Mouse (Mus musculus): Measurements from ENCODE around the gene Nanos3. TPM values are rescaled to one million over a fixed set of nuclear protein-coding genes. Genes with fewer than 3 reads are reported as not detected.

The Nanos3 gene
- total RNA-seq, 2 experiments from 2014 or later, result 3.7 to 3.9 TPM

DNA sequence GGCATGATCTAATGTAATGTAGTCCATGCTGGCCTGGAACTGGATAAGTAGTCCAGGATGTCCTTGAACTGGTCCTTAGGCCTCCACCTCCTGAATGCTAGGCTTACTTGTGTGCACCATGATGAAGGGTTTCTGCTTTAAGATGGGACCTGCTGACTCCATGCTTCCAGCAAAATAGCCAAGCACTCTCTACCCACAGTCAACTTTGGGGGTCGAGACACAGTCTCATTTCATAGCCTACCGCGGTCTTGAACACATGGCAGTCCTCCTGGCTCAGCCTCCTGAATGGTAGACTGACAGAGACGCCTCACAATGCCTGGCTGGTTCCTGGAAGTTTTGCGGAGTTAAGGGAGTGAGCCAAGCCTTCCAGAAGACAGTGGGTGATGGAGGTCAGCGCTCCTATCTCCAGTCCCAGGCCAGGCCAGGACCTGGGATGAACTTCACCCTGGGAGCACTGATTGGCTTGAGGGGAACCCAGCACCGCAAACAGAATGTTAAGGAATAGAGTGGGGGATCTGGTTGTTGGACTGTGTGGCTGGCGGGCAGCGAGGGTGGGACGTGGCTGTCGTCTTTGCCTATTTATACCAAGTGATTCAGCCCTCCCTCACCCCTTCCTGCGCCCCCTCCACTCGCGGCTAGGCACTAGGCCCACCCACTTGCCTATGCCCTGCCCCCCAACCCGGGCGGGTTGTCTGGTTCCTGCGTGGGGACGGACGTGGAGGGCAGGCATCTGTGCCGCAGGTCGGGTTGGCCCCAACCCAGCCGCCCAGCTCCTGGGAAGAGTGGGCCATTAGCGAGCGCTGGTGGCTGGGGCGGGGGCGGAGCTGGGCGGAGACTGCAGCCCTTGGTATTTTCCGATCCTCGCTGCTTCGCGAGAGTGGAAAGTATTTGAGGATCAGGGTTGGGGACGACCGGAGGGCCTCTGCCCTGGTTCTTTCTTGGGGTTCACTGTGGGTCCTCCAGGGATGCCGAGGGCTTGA lies 18.2 kb upstream of the Nanos3 start:
- intact Hi-C loops (cut with DNase I), result no loop called here
- peak; percentile 79 to 85 for DNase-seq (ENCODE audit: low spot score in 2 of 2)

DNA sequence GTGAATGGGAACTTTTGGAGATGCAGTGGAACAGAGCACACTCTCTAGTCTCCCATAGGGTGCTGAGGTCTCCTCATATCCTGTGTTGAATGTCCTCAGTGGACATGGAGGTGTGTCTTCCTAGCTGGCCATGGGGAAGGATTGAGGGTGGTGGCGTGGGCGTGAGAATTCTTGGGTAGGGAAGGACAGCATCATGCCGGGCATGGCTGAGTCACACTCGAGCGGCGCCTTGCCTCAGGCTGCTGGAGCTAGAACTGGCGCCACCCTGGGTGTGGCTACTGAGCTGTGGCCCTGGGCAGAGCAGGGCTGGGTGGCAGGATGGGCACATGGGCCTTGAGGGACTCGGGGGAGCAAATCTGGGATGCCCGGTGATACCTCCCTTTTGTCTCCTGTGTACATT lies 17.4 kb upstream of the Nanos3 start:
- intact Hi-C loops (cut with DNase I), result no loop called here
- peak in 1 of 2 experiments; percentile 59 for DNase-seq (ENCODE audit: low spot score in 2 of 2)

DNA sequence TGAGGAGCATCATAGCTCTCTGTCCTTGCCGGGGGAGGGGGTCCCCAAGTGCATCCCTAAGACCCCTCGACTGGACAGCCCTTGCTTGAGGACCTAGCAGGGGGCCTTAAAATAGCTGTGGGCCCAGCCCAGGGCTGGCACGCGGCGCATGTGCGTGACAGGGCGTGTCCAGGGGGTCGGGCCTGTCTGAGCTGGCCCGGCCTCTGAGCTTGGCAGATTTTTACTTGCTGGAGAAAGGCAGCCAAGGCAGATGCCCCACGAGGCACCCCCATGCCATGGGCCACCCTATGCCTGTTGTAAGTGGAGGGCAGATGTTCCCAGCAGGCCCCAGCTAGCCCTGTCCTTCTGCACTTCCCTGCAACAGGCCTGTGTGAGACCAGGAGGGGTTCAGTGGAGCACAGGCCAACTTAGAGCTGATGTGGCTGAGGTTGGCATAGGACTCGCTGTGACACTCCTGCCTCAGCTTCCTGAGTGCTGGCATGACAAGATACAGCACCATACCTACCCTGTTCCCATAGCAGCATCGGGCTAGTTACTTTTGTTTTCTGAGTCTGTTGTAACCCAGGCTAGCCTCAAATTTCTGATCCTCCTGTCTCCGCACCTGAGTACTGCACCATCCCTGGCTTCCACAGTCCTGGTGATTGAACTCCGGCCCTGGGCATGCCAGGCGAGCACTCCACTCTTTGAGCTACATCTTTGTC lies 16.7 kb upstream of the Nanos3 start:
- DNase-seq (ENCODE audit: low spot score in 2 of 2), result peak; percentile 61 to 67
- intact Hi-C loops (cut with DNase I), result no loop called here

DNA sequence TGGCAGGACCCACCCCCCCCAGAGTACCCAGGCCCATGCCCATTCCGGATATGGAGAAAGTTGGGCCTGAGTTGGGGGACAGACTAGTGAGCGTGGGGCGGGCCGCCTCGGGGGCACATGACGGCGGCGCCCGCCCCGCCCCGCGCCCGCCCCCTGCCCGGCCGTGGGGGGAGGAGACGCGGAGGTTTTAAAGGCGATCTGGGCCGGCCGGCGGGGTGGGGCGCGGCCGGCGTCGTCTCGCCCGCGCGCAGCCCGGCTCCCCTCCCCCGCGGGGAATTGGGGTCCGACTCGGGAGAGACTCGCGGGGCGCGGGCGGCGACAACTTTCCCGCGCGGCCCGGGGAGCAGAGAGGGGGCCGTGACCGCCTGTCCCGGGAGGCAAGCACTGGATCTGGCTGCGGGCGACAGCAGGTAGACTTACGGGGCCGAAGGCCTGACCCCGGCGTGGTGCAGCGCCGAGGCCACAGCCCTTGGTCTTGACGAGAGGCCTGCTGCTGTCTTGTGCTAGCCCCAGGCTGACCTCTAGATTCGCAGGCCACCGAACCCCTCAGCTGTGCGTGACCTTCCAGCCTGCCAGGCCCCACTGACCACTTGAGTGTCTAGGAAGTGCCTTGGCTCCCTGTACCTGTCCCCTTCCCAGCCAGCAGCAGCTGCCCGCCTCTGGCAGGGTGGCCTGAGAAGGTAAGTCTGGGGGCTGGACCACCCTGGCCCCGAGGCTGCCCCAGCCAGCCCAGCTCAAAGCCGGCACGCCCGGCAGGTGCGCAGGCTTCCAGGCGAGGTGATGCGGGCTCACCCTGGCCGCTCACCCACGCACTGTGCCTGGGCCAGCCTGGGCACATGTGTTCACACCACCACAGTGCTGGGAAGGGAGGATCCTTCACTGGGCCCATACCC lies 15.9 kb upstream of the Nanos3 start:
- peak in 1 of 2 experiments; percentile 60 for DNase-seq (ENCODE audit: low spot score in 2 of 2)
- intact Hi-C loops (cut with DNase I), result no loop called here

DNA sequence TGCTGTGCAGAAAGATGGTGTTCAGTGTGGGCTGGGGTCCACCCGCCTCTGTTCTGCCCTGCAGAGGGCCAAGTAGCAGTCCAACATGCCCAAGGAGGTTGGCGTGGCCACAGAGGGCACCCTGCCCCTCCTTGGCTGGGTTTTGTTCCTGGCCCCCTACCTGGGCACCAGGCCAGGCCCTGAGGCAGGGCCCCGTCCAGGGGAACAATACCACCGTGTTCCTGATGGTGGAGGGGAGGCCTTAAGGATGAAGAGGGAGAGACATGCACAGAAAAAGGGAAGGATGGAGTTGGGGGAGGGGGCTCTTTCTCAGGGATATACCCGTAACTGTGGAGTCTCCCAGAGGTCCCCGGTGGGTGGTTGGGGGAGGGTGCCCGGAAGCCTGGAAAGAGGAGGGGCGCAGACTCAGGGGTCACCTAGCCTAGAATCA lies 15.1 kb upstream of the Nanos3 start:
- DNase-seq (ENCODE audit: low spot score in 2 of 2), result peak in 1 of 2 experiments; percentile 17
- intact Hi-C loops (cut with DNase I), result no loop called here

DNA sequence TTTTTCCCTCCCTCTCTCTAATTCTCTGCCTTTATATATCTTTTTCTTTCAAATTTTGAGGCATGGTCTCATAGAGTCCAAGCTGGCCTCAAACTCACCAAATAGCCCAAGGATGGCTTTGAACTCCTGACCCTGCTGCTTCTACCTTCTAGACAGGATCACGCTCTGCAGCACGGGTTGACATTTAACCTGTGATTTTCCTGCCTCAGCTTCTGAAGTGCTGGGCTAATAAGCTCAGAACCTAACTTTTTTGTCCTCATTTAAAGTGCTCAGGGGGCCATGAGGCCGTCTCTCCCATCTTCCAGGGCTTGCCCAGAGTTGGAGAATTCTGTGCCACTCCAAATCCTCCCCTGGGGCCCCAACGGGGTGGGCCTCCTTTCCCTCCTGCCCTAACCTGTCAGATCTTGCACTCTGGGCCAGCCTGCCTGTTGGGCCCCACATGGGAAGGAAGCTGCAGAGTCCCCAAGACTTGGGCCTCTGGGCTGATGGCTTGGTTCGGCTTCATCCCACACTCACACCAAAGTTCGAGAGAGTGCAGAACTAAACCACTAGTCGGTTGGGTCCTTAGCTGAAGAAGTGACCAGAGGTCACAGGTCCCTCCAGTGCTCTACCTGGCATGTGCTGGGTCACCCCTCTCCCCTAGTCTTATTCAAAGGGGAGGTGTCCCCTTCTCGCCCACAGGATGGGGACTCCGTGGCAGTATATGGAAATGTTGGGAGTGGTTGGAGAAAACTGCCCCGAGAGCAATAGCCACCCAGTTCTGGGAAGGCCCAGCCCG lies 14.5 kb upstream of the Nanos3 start:
- no peak for DNase-seq (ENCODE audit: low spot score in 2 of 2)
- intact Hi-C loops (cut with DNase I), result no loop called here

DNA sequence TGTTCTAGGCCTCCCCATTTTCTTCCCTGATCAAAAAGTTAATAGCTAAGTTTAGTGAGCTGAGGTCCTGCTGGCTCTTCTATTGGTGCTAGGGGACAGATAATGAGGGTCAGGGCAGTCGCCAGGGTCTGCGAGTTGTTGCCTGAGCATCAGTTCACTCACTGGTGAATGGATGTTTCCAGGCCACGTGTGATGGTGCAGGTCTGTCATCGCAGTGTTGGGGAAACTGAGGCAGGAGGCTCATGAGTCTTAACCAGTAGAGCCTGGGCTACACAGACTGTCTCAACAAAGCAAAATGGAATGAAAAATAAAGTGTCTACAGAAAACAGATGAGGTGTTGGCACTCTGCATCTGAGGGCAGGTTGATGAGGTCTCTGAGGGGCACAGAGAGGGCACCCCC lies 13.9 kb upstream of the Nanos3 start:
- DNase-seq (ENCODE audit: low spot score in 2 of 2), result no peak
- intact Hi-C loops (cut with DNase I), result no loop called here

DNA sequence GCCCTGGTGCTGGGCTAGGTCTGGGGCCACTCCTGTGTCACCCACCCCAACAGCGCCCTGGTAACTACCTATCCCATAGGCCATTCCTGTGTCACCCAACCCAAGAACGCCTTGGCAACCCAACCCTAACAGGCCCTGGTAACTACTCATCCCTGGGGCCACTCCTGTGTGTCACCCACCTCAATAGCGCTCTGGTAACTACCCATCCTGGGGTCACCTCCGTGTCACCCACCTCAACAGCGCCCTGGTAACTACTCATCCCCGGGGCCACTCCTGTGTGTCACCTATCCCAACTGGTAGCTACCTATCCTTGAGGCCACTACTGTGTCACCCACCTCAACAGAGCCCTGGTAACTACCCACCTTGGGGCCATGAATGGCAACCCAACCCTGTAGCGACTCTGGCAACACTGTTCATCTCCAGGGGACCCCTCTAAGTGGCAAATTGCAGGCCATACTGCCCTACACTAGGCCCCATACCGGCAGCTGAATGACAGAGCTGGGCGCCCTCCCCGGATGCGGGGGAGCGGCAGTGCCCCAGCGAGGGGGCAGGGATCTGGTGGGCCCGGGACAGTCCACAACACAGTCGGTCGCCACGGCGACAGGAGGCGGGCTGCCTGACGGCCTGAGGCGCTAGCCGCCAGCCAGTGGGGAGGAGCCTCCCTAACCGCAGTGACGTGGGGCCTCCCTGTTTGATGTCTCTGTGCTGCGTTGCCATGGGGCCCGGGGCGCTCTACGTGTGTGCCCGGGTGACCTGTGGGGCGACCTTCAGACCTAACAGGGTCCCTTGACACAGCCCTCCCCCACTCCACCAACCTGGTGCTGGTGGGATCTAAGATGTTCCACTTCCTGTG lies 13.1 kb upstream of the Nanos3 start:
- intact Hi-C loops (cut with DNase I), result no loop called here
- peak; percentile 83 to 85 for DNase-seq (ENCODE audit: low spot score in 2 of 2)

DNA sequence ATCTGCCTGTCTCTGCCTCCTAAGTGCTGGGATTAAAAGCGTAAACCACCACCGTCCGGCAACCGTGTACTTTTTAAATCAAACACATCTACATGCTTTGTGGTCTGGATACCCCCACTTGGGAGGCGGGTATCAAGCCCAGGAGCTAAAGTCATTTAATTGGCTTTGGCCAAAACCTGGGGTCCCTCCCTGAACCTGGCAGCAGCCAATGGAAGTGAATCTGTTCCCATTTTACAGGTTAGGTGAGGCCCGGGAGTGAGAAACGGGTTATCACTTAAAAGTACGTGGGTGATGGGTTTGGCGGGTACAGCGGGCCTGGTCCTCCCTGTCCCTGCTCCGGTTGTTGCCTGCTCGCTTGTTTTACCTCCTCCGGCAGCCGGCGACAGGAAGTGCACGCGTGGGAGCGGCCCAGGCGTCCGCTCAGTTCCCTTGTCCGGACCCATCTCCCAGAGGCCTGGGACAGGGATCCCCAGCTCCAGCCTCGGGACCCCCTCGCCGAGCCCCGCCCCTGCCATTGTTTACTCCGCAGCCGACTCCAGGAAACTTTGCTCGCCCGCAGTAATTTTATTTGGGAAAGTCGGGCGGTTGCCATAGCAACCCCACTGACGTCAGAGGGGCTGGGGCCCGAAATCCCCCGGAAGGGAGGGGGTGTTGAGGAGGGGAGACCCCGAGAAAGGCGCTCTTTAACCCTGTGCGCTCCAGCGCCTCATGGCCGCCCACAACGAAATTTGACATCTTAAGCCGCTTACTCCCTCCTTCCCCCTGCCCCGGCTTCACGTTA lies 12.3 kb upstream of the Nanos3 start:
- peak; percentile 68 to 73 for DNase-seq (ENCODE audit: low spot score in 2 of 2)
- intact Hi-C loops (cut with DNase I), result no loop called here

DNA sequence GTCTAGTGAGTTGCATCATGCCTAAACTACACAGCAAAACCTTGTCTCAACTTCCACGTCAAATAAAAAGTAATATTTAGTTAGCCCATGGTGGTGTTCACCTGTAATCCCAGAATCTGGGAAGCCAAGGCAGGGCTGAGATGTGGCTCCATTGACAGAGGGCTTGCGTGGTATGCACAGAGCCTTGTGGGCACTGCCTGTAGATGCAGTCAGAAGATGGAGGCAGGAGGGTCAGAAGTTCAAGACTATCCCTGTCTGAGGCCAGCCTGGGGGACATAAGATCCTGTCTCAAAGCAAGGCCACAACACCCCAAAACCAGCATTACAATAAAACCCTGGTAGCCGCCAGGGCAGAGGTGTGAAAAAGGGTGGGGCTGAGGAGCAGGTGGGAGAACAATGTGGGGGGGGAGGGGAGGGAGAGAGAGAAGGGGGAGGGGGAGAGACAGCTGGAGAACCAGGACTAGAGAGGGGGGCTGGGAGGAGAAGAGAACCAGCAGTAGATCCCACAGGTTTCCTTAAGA lies 9.3 kb upstream of the Nanos3 start:
- DNase-seq (ENCODE audit: low spot score in 2 of 2), result no peak
- intact Hi-C loops (cut with DNase I), result no loop called here

DNA sequence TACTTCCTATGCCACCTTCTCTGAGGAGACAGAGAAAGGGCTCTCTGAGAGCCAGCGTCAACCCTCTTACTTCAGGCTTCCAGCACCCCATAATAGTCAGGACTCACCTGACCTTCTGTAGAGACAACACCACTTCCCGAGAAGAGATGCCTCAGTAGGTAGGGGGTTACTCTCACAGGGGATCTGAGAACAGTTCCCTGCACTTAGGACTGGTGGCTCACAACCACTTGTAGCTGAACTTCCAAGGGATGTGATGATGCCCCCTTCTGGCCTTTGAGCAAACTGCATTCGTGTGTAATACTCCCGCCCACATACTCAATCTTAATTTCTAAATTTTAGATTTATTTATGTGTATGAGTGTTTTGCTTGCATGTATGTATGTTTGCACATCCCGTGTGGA lies 8.5 kb upstream of the Nanos3 start:
- intact Hi-C loops (cut with DNase I), result no loop called here

DNA sequence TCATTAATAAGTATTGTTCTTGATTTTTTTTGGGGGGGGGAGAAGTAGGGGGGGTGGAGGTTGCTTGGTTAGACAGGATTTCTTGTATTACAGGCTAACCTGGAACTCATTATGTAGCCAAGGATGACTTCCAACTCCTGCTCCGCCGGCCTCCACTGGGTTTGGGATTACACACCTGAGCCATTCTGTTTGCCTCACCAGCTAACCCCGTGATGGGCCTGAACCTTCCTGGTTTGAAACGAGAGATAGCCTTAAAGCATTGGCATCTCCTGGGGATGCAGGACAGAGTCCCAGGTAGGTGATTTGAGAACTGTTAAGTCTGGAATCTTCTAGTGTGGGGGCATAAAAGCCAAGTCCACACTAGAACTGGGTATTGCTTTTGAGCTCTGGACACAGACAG lies 8.1 kb upstream of the Nanos3 start:
- DNase-seq (ENCODE audit: low spot score in 2 of 2), result no peak
- intact Hi-C loops (cut with DNase I), result no loop called here

More for the DNA sequence above, 8.5 kb upstream of the Nanos3 start:
- DNase-seq (ENCODE audit: low spot score in 2 of 2), result no peak

DNA sequence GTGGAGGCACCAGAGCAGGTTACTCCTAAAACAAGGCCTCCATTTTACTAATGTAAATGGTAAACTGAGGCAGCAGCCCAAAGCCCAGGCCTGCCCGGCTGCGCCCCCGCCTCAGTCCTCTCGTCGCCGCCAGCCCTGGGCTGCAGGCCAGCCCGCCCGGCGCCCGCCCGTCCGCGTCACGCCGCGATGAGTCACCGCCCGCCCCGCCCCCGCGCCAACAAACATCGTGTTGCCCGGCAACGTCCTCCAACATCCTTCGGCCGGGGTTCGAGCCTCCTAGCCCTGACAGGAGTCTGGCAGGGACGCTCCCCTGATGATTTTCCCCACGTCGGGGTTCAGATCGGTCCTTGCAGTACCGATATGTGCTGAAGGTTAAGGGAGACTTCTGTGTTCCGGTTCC lies 7.5 kb upstream of the Nanos3 start:
- intact Hi-C loops (cut with DNase I), result no loop called here
- DNase-seq (ENCODE audit: low spot score in 2 of 2), result peak; percentile 69 to 72

DNA sequence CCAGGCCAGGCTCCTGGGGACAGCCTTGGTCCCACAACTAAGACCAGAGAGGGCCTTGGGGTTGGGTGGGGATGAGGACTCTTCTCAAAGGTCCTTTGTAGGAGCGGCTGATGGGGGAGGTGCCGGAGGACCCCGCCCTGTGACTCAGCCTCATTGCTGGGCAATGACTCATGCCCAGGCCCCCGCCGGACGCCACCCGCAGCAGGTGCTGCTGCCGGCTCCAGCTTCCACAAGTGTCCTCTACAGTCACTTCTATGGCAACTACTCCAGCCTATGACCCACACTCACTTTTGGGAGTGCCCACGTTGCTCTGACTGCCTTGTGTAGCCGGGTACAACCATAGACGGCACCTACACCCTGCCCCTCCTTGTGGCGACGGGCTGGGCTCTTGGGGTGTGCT lies 7.0 kb upstream of the Nanos3 start:
- intact Hi-C loops (cut with DNase I), result no loop called here
- DNase-seq (ENCODE audit: low spot score in 2 of 2), result peak in 1 of 2 experiments; percentile 26

DNA sequence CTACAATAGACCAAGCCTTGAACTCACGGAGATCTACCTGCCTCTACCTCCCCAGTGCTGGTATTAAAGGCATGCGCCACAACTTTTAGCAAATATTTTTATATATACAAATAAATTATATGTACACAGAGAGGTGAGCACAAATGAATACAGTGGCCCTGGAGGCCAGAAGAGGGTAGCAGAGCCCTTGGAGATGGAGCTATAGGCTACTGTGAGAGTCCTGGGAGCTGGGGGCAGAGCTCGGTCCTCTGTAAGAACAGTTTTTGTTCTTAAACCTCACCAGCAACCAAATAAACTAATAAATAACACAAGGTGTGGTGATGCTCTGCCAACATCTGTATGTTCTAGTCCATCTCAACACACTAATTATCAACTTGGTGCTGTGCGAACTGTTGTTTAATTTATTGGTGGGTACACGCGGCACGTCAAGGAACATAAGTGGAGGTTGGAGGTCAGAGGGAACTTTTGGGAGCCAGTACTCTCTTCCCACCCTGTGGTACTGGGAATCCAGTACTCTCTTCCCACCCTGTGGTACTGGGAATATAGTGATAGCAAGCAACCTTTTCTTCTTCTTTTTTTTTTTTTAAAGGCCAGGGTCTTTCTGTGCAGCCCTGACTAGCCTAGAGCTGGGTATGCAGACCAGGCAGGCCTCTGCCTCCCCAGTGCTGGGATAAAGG lies 5.3 kb upstream of the Nanos3 start:
- DNase-seq (ENCODE audit: low spot score in 2 of 2), result no peak
- intact Hi-C loops (cut with DNase I), result no loop called here

DNA sequence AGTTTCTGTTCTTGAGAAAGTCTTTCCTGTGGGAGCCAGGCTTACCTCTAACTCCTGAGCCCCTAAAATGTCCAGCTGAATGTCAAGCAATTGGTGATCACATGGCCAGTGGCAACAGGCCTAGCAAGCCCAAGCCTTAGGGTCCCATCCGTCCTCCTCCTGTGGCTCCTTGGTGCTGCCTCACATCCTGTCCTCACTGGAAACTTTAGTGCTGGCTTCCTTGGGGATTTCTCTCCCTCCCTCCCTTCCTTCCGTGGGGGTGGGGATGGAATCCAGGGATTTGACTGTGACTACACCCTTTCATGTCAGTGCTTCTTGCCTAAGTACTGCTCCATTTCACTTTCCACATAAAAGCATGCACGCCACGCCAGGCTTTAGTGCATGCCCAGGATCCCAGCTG lies 4.6 kb upstream of the Nanos3 start:
- intact Hi-C loops (cut with DNase I), result loop anchor here (5.0 kb wide), 1 partner anchor 168 kb away; no protein-coding TSS in a partner anchor
- no peak for DNase-seq (ENCODE audit: low spot score in 2 of 2)

DNA sequence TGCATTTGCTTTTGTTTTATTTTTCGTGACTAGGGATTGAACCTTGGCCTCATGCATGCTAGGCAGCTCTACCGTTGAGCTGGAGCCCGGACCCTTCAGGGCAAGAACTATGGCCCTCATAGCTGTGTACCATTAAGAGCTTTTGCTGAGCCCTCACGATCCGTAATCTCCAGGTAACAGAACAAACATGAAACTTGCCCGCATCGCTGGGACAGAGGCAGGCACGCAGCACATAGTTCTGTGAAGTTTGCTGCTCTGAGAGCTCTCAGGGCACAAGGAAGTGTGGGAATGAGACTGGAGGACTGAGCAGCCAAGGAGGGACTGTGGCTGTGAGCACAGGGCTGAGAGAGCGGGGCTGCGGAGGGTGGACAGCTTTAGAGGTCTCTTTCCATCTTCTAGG lies 3.7 kb upstream of the Nanos3 start:
- no peak for DNase-seq (ENCODE audit: low spot score in 2 of 2)
- intact Hi-C loops (cut with DNase I), result loop anchor here (5.0 kb wide), 1 partner anchor 169 kb away; no protein-coding TSS in a partner anchor

Measured in left cerebral cortex, postnatal 36 days (tissue).